Mouse (Mus musculus): ENCODE data around the gene Axl. TPM values are rescaled to one million over a fixed set of nuclear protein-coding genes. Genes with fewer than 3 reads are reported as not detected.

The Axl gene
- 83.7 and 88.6 TPM in 2 replicates for polyA plus RNA-seq (2015; fragmentation: Nextera tagmentation; extraction: Ambion mirVana)

DNA sequence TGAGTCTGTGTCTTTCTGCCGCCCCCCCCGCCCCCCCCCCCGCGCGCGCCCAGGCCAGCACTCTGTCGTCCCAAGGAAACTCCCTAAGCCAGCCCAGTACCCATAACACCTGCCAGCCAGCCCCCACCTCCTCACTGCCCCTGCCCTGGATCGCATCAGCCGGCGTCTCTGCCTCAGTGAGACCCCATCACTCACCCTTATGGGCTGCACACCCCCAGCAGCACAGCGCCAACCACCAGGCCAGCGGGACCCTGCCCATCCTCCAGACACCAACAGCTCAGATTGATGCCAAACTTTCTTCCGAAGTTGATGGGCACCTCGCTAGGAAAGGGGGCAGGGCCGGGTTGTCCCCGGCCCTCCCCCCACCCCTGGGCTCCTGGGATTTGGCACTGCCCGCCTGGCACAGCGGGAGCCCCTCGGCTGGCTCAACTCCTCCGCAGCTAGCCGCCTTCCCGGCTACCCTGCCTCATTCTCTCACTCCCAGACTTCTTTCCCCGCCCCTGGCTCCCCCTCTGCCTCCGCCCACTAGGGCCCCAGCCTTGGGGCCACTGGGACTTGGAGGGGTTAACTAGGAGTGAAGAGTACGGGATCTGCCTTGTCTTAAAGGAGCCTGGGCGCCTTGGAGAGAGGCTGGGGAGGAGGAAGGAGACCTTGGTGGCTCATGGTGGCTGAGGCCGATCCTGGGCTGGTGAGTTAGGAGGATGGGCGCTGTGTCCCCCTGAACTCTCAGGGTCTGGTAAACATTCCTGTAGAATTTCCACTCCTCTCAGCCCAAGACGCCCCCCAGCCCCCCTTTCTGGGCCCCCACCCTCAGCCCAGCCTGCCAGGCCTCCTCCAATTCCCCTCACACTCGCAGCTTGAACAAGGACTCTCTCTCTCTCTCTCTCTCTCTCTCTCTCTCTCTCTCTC is at the start of gene Axl:
TSS of gene Axl (minus strand) at position 486 of the 909 bp plus-strand sequence.
- peak within 1 kb of the TSS; percentile 68 for H3K27ac ChIP-seq
- WGBS: 2% methylated on average over 29 of the region's 30 CpGs
- H3K9me3 ChIP-seq: no peaks in the 10 kb centered on the region
- H3K4me1 ChIP-seq: peaks cover 22% of the 10 kb centered on the region
- peak within 1 kb of the TSS; percentile 66 for H3K4me3 ChIP-seq (replicated peaks)
- H3K9ac ChIP-seq: peak within 1 kb of the TSS; percentile 68
- H3K27me3 ChIP-seq (replicated peaks): no peaks in the 10 kb centered on the region
- peak within 1 kb of the TSS; percentile 83 for H3K4me2 ChIP-seq
- ATAC-seq (ENCODE audit: insufficient read depth, low FRiP score, low read depth): peak; percentile 86
- H3K36me3 ChIP-seq: no peaks in the 10 kb centered on the region

DNA sequence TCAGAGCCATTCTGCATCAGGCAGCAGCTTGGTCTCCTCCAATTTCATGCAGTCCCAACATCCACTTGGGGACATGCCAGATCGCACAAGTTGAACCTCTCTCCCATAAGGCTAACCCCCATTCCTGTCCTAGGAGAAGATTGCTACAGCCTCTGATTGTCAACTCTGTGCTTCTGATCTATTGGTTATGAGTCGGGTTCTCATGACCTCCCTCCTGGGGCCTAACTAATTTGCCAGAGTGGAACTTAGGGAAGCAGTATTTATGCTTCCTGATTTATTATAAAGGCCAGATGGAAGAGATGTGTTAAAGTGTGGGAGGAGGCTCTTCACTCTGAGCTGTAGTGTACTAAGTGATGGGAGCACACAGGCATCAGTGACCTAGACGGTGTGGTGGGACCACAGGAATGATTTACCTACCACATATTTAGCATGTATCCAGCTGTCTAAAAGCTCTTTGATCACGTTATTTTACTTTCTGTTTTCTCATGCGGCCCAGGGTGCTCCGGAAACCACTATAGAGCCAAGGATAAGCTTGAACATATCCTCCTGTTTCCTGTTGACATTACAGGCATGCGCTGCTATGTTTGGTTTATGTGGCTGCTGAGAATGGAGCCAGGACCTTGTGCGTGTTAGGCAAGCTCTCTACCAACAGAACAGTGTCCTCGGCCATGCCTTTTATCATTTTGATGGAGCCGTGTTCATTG is 46.8 kb upstream of the Axl start:
- Histone ChIP-seq H3K4me1 (peaks cover 7% of the 10 kb centered on the region; the same call in 1 of the 2 replicates), H3K27me3 (replicated peaks) (no peaks in the 10 kb centered on the region), H3K27ac (peak overlapping the region; percentile 73), H3K9me3 (no peaks in the 10 kb centered on the region), H3K9ac (no peak overlapping the region), H3K4me2 (no peak overlapping the region), H3K4me3 (replicated peaks) (no peak overlapping the region), H3K36me3 (no peaks in the 10 kb centered on the region)
- 43% methylated on average over 10 of the region's 10 CpGs for WGBS
- ATAC-seq (ENCODE audit: insufficient read depth, low FRiP score, low read depth): peak; percentile 45; the same call in 1 of the 2 replicates

DNA sequence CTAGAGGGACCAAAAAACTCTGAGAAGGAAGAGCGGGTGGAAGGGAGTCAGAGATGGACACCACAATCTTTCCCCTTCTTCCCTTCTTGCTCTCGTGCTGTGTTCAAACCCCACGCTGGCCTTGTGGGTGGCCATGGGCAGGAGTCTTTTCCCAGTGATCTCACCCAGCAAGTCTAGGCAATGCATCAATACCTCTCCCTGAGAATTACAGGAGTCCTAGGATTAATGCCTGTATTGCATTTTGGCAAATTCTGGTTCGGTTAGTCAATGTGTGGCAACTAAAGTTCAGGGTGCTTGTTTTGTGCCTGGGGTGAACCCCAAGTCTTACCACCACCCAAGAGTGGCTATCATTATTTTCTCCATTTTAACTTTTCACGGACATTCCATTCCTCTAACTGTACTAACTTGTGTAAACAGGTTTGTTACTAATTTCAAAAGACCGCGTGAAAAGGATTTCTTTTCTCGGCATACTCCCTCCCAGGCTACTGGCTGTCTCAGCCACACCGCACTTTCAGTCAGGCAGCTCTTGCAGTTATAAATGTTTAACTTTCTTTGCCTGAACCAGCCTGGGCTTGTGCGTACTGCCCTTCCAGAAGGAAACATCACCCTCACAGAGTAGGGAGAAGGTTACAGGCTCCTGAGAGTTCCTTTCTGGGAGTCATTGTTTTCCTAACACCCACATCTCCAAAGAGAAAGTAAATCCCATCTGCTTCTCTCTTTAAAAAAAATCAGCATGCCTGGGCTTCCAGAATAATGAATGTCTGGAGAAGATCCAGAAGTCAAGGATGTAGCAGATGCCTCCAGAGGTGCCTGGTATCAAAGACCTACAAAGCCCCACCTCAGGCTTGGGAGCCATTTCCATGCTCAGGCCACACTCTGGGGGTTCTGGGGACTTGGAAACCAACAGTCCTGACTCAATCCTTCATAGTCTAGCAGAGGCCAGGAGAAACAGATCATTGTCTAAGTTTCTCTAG is 43.3 kb upstream of the Axl start:
- ATAC-seq (ENCODE audit: insufficient read depth, low FRiP score, low read depth): peak; percentile 74
- Histone ChIP-seq H3K36me3 (no peaks in the 10 kb centered on the region), H3K4me3 (replicated peaks) (no peak overlapping the region), H3K9me3 (no peaks in the 10 kb centered on the region), H3K4me1 (peaks cover 15% of the 10 kb centered on the region; the same call in 1 of the 2 replicates), H3K27me3 (replicated peaks) (no peaks in the 10 kb centered on the region), H3K9ac (no peak overlapping the region), H3K4me2 (no peak overlapping the region), H3K27ac (peak overlapping the region; percentile 77)
- WGBS: 52% methylated on average over 10 of the region's 10 CpGs

DNA sequence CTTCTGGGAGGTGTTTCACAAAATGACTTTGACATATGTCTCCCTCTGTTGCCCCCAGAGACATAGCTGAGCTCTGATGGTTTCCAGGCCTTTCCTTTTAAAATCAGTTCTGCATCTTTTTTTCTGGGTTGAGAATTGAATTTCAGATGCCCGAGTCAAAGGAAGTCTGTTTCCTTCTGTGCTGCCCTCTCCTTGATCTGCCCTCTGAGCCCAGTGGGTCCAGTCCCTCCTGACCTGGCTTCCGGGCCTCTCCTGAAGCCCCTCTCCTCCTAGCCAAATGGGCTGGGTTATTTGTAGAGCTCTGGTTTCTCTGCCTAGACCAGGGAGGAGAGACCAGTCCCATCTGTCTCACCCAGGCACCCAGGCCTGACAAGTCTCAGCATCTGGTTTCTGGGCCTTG is 41.7 kb upstream of the Axl start:
- ATAC-seq (ENCODE audit: insufficient read depth, low FRiP score, low read depth): no peak
- no peak overlapping the region for H3K27ac ChIP-seq

DNA sequence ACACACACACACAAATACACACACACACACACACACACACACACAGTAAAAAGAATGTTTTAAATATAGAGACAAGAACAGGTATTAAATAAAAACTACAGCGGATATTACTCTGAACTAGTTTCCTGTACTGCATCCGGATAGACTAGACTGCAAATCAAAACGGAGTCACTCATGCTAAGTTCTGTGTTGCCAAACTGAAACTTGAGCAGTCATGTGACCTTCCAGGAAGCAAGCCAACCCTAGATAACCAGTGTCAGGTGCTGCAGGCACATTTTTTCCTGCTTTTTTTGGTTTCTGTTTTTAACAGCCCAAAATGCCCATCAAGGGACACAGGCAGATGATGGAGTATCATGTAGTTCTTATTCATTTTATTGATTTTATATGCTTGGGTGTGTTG is 38.7 kb upstream of the Axl start:
- Histone ChIP-seq H3K4me1 (peaks cover 14% of the 10 kb centered on the region; the same call in 1 of the 2 replicates), H3K4me3 (replicated peaks) (no peak overlapping the region), H3K9me3 (no peaks in the 10 kb centered on the region), H3K4me2 (no peak overlapping the region), H3K9ac (no peak overlapping the region), H3K36me3 (no peaks in the 10 kb centered on the region), H3K27ac (no peak overlapping the region), H3K27me3 (replicated peaks) (no peaks in the 10 kb centered on the region)
- WGBS: 32% methylated on average over 3 of the region's 3 CpGs
- ATAC-seq (ENCODE audit: insufficient read depth, low FRiP score, low read depth): no peak

More for the DNA sequence above, 41.7 kb upstream of the Axl start:
- H3K4me1 ChIP-seq: peaks cover 15% of the 10 kb centered on the region; the same call in 1 of the 2 replicates
- 32% methylated on average over 2 of the region's 2 CpGs for WGBS
- no peaks in the 10 kb centered on the region for H3K36me3 ChIP-seq
- no peak overlapping the region for H3K4me3 ChIP-seq (replicated peaks)
- no peak overlapping the region for H3K9ac ChIP-seq
- H3K9me3 ChIP-seq: no peaks in the 10 kb centered on the region
- no peak overlapping the region for H3K4me2 ChIP-seq
- no peaks in the 10 kb centered on the region for H3K27me3 ChIP-seq (replicated peaks)

DNA sequence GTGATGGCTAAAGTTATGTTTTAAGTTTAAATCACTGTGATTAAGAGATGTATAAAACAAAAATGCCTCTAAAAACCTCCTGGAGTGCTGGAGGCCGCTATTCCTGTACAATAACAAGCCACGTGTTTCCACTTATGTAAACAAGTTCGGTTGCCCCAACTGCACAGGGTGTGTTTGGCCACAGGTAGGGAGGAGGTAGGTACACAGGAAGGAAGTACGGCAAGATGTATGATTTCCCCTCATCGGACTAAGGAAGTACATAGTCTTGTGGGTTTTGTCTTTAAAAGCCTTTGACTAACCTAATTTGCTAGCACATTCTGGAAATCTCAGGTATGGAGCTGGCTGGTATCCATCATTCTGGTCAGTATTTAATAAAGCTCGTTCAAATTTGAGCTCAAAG is 37.5 kb upstream of the Axl start:
- ATAC-seq (ENCODE audit: insufficient read depth, low FRiP score, low read depth): no peak
- Histone ChIP-seq H3K4me3 (replicated peaks) (no peak overlapping the region), H3K9me3 (no peaks in the 10 kb centered on the region), H3K27ac (no peak overlapping the region), H3K9ac (no peak overlapping the region), H3K36me3 (no peaks in the 10 kb centered on the region), H3K27me3 (replicated peaks) (no peaks in the 10 kb centered on the region), H3K4me1 (peaks cover 8% of the 10 kb centered on the region; the same call in 1 of the 2 replicates), H3K4me2 (no peak overlapping the region)
- 64% methylated on average over 6 of the region's 6 CpGs for WGBS

DNA sequence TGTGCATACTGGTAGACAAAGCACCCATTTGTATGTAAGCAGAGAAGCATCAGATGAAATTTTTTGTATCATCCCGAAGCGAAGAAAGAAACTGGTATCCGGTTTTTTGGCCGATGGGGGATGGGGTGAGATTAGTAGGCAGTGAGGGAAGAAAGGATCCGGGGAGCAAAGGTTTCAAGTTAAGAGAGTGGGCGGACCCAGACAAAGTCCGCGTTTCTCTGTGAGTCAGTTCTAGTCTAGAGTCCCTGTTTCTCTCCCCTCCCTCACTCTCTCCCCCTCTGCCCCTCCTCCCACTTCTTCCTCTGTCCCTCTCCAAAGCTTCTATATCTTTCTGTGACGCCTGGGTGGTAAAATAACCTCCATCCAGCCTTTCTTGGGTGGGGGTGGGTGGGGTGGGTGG is 36.5 kb upstream of the Axl start:
- Histone ChIP-seq H3K27ac (no peak overlapping the region), H3K9me3 (no peaks in the 10 kb centered on the region), H3K4me2 (no peak overlapping the region), H3K9ac (no peak overlapping the region), H3K4me3 (replicated peaks) (no peak overlapping the region), H3K4me1 (peaks cover 5% of the 10 kb centered on the region; the same call in 1 of the 2 replicates), H3K27me3 (replicated peaks) (no peaks in the 10 kb centered on the region), H3K36me3 (no peaks in the 10 kb centered on the region)
- 41% methylated on average over 9 of the region's 9 CpGs for WGBS
- ATAC-seq (ENCODE audit: insufficient read depth, low FRiP score, low read depth): peak; percentile 60

DNA sequence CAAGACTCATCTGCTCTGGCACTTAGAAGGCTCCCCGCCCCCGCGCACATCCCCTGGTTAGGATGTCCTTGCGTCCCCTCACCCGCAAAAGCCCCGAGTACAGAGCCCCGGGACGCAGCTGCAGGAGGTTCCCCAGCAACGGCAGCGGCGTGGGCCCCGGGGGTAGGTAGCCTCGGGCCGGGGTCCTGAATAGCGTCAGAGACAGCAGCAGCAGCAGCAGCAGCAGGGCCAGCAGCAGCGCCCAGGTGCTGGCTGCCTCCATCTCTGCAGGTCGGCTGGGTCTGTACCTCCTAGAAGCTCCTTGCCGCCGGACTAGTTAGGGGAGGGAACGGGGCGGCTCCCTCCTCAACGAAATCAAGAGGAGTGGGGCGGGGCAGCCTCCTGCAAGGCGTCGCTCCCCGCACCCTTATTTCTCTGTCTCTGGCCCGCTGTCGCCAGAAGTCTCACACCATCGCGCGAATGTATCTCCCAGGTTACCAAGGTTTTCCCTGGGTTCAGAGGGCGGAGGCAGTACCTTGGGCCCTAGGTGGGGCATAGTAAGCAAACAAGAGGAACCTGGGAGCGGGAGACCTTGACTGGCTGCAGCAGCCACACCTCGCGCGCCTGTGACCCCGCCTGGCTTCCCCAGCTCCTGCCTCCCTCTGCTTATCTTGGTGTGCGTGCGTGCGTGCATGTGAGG is 27.9 kb upstream of the Axl start, which contains the start of gene Cyp2s1:
TSS of gene Cyp2s1 (minus strand) at position 673 of the 679 bp plus-strand sequence.
- H3K4me2 ChIP-seq: peak within 1 kb of the TSS; percentile 76
- no peaks in the 10 kb centered on the region for H3K9me3 ChIP-seq
- no peaks in the 10 kb centered on the region for H3K36me3 ChIP-seq
- peaks cover 7% of the 10 kb centered on the region; the same call in 1 of the 2 replicates for H3K4me1 ChIP-seq
- WGBS: 2% methylated on average over 40 of the region's 40 CpGs
- H3K4me3 ChIP-seq (replicated peaks): peak within 1 kb of the TSS; percentile 47
- no peaks in the 10 kb centered on the region for H3K27me3 ChIP-seq (replicated peaks)
- H3K27ac ChIP-seq: peak within 1 kb of the TSS; percentile 75
- peak; percentile 87 for ATAC-seq (ENCODE audit: insufficient read depth, low FRiP score, low read depth)
- H3K9ac ChIP-seq: peak within 1 kb of the TSS; percentile 9; the same call in 1 of the 2 replicates

DNA sequence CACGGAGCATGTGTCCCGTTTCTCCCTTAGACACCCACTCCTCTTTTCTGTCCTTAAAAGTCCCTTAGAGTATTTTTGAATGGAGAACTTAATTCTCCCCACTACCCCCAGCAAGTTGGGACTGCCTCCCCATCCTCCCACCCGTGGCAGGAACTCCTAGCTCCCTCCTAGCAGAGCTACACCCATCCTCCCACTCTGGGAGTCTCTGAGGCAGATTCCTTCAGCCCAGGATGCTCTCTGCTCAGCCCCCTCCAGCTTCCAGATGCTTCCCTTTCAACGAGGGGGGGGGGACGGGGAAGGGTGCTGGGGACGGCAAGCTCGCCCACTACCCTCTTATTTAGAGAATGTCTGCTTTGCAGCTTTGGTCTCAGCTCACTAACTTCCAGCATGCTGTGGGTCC is 27.1 kb upstream of the Axl start:
- Histone ChIP-seq H3K27me3 (replicated peaks) (no peaks in the 10 kb centered on the region), H3K9me3 (no peaks in the 10 kb centered on the region), H3K4me3 (replicated peaks) (peak overlapping the region; percentile 47), H3K9ac (peak overlapping the region; percentile 9; the same call in 1 of the 2 replicates), H3K4me2 (peak overlapping the region; percentile 76), H3K27ac (peak overlapping the region; percentile 75; the same call in 1 of the 2 replicates), H3K4me1 (peaks cover 7% of the 10 kb centered on the region; the same call in 1 of the 2 replicates), H3K36me3 (no peaks in the 10 kb centered on the region)
- ATAC-seq (ENCODE audit: insufficient read depth, low FRiP score, low read depth): no peak
- WGBS: 12% methylated on average over 7 of the region's 7 CpGs

DNA sequence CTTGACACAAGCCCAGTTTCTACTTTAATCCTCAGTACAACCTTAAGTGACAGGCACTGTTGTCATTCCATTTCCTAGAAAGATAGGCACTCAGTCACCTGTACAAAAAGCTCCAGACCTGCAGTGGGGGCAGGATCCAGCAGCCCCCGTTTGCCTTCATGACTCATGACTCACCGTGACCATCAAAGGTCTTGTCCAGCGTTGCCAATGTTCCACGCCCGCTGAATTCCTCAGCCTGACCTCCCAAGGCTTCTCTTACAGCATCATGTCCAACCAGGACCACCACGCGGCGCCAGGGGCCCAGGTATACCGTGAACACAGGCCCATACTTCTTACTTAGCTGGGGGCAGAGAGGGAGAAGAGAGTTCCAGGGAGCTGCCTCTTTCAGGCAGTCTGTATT is 26.2 kb upstream of the Axl start:
- H3K4me1 ChIP-seq: peaks cover 7% of the 10 kb centered on the region; the same call in 1 of the 2 replicates
- H3K27ac ChIP-seq: no peak overlapping the region
- no peak overlapping the region for H3K9ac ChIP-seq
- ATAC-seq (ENCODE audit: insufficient read depth, low FRiP score, low read depth): no peak
- WGBS: 71% methylated on average over 9 of the region's 9 CpGs
- H3K9me3 ChIP-seq: no peaks in the 10 kb centered on the region
- peak overlapping the region; percentile 47 for H3K4me3 ChIP-seq (replicated peaks)
- peak overlapping the region; percentile 76 for H3K4me2 ChIP-seq
- no peaks in the 10 kb centered on the region for H3K36me3 ChIP-seq
- no peaks in the 10 kb centered on the region for H3K27me3 ChIP-seq (replicated peaks)
